Mouse (Mus musculus) liver, embryonic 14.5 days (tissue): Measurements from ENCODE around the gene Vldlr. TPM values are rescaled to one million over a fixed set of nuclear protein-coding genes. Genes with fewer than 3 reads are reported as not detected.

Experiments used
- ATAC-seq: fragments of 200-750 bp; cut with Nextera tagmentation; 2 replicates; pipeline ENCODE4 v1.8.0; 2017; ENCODE audit warnings: moderate number of reproducible peaks, mild to moderate bottlenecking, moderate library complexity; ENCODE audit not compliant: insufficient read depth
- DNase-seq, 3 experiments: peaks; one replicate each; pipeline ENCODE4 v3.0.0-alpha.2; 2012 to 2013; ENCODE audit warnings: low read depth in 3 of 3, low spot score in 3 of 3
- H3K27ac ChIP-seq: fragments of 300-500 bp; sonication (generic); 2 replicates; pipeline ENCODE4 v1.5.1; 2014; ENCODE audit warnings: moderate library complexity, mild to moderate bottlenecking, control low read depth, inconsistent platforms
- H3K27me3 ChIP-seq: fragments of 300-500 bp; sonication (generic); 2 replicates; pipeline ENCODE4 v1.6.1; 2014; ENCODE audit warnings: mild to moderate bottlenecking, low read length, moderate library complexity; ENCODE audit not compliant: control insufficient read depth, insufficient read depth
- H3K36me3 ChIP-seq: fragments of 300-500 bp; sonication (generic); replicated peaks from 2 replicates; pipeline ENCODE4 v1.6.1; 2014; ENCODE audit warnings: low read depth; ENCODE audit not compliant: control insufficient read depth, insufficient read depth
- H3K4me1 ChIP-seq, 2 experiments: fragments of 200-500 bp in 1 of 2; fragments of 300-500 bp in 1 of 2; sonication (generic) in 1 of 2; replicated peaks; 2 replicates each; pipeline ENCODE4 v1.6.1; 2012 to 2014; ENCODE audit warnings: antibody characterized with exemption in 1 of 2, inconsistent platforms in 1 of 2, low read length in 1 of 2; ENCODE audit not compliant: control insufficient read depth in 2 of 2, insufficient read depth in 2 of 2
- H3K4me2 ChIP-seq: fragments of 300-500 bp; sonication (generic); 2 replicates; pipeline ENCODE4 v1.6.1; 2014; ENCODE audit warnings: low read depth, mild to moderate bottlenecking, control low read depth, moderate library complexity
- H3K4me3 ChIP-seq, 2 experiments: fragments of 200-500 bp in 1 of 2; fragments of 300-500 bp in 1 of 2; sonication (generic) in 1 of 2; 2 replicates each; pipeline ENCODE4 v1.5.1; 2012 to 2014; ENCODE audit warnings: low read depth in 2 of 2, low read length in 2 of 2, mild to moderate bottlenecking in 2 of 2, control low read depth in 1 of 2, inconsistent platforms in 1 of 2, moderate library complexity in 1 of 2; ENCODE audit not compliant: insufficient read depth in 1 of 2
- H3K9ac ChIP-seq: fragments of 300-500 bp; sonication (generic); replicated peaks from 2 replicates; pipeline ENCODE4 v1.6.1; 2014; ENCODE audit warnings: mild to moderate bottlenecking, control low read depth, moderate library complexity
- H3K9me3 ChIP-seq: fragments of 300-500 bp; sonication (generic); 2 replicates; pipeline ENCODE4 v1.6.1; 2016; ENCODE audit warnings: low read length, mixed read lengths; ENCODE audit not compliant: control insufficient read depth
- CTCF ChIP-seq: IDR thresholded peaks from 2 replicates; pipeline ENCODE4 v1.5.1; 2016; ENCODE audit warnings: antibody characterized with exemption, low read depth, control low read depth
- EP300 ChIP-seq: IDR thresholded peaks from 2 replicates; pipeline ENCODE4 v1.6.1; 2016; ENCODE audit warnings: antibody characterized with exemption, low read depth
- WGBS: fragments of 180-500 bp; shearing (Covaris S2); extraction: QIAGEN DNeasy Blood & Tissue Kit; methylation state at CpG from one replicate; pipeline ENCODE4 v1.1.7; 2014; ENCODE audit not compliant: insufficient replicate concordance; 5-methylcytosine and 5-hydroxymethylcytosine counted together
- polyA plus RNA-seq, 2 experiments: library from polyadenylated mRNA; depleted of rRNA in 1 of 2; stranded (reverse) in 1 of 2; unstranded in 1 of 2; fragments of >200 nt; fragmentation: Nextera tagmentation in 1 of 2; extraction: Ambion mirVana in 1 of 2; gene quantifications; 2 replicates each; pipeline versions ENCODE4 v1.2.1 to v1.2.3; 2012 to 2014

The Vldlr gene
- polyA plus RNA-seq, 2 experiments, result 1.1 to 1.6 TPM

GRCm38 (mm10) chr19:27279174-27279573 lies 62.9 kb downstream of the Vldlr start:
- Histone ChIP-seq H3K27ac (no peak overlapping the region), H3K27me3 (no peaks in the 10 kb centered on the region), H3K36me3 (no peaks in the 10 kb centered on the region), H3K4me1 (no peaks in the 10 kb centered on the region), H3K4me2 (no peak overlapping the region), H3K9me3 (no peaks in the 10 kb centered on the region), H3K4me3 (no peak overlapping the region), H3K9ac (no peak overlapping the region)
- WGBS, result 56% methylated on average over 2 of the region's 2 CpGs
- ATAC-seq (no peak), DNase-seq (no peak)
- no peak for TF ChIP-seq EP300
- no peak for TF ChIP-seq CTCF

Other genes with a start within 250 kb of the Vldlr start
- gene Kcnv2, start 106.1 kb downstream of the Vldlr start, polyA plus RNA-seq (2012; rRNA removed), result not detected in 2 replicates
- not detected in 2 replicates for gene Kcnv2, start 106.1 kb downstream of the Vldlr start, polyA plus RNA-seq (2014; fragmentation: Nextera tagmentation; extraction: Ambion mirVana)
- 7.8 and 14.0 TPM in 2 replicates for gene Pum3, start 213.3 kb downstream of the Vldlr start, polyA plus RNA-seq (2012; rRNA removed)
- 38.2 and 41.4 TPM in 2 replicates for gene Pum3, start 213.3 kb downstream of the Vldlr start, polyA plus RNA-seq (2014; fragmentation: Nextera tagmentation; extraction: Ambion mirVana)